Mouse (Mus musculus): ENCODE data around the gene Crybg3. TPM values are rescaled to one million over a fixed set of nuclear protein-coding genes. Genes with fewer than 3 reads are reported as not detected.
"Not testable (repeated sequence)": the region's sequence is repeated elsewhere in the genome, so short reads cannot be mapped to it uniquely, and the experiment has no call there.

Crybg3 gene
- polyA plus RNA-seq, 1 experiment from 2014 or later, result 1.8 TPM

- ATAC-seq (ENCODE audit: low FRiP score), result no peak
- no peak overlapping the region for H3K4me3 ChIP-seq (replicated peaks)
- WGBS, result 89% methylated on average over 7 of the region's 7 CpGs
- H3K27me3 ChIP-seq (replicated peaks), result no peaks in the 10 kb centered on the region
- peaks cover 9% of the 10 kb centered on the region for H3K36me3 ChIP-seq
- H3K4me2 ChIP-seq, result no peak overlapping the region
- no peaks in the 10 kb centered on the region for H3K4me1 ChIP-seq
- no peaks in the 10 kb centered on the region for H3K9me3 ChIP-seq (replicated peaks)
- H3K27ac ChIP-seq (replicated peaks), result no peak overlapping the region
- H3K9ac ChIP-seq (replicated peaks), result no peak overlapping the region
Measured at GRCm38 (mm10) chr16:59487239-59487638, 113.5 kb downstream of the Crybg3 start.

DNA sequence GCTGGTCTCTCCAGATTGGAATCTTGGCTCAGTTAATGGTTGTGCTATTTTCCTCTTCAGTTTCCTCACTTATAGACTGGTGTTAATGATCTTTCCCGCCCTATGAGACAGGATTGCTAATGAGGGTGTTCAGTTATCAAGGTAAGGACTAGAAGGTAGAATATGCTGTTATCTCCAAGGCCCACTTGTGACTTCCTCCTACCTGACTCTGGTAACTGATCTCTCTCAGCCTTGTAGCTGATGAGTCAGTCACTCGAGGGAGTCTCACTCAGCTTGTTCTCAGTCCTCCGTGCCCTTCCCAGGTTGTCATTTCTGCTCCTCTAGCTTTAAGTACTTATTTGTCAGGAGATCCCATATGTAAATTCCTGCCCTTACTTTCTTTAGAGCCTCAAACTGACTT, 122.8 kb downstream of the Crybg3 start:
- Histone ChIP-seq H3K36me3 (no peaks in the 10 kb centered on the region), H3K9ac (replicated peaks) (no peak overlapping the region), H3K4me3 (replicated peaks) (no peak overlapping the region), H3K27me3 (replicated peaks) (no peaks in the 10 kb centered on the region), H3K4me1 (no peaks in the 10 kb centered on the region), H3K27ac (replicated peaks) (no peak overlapping the region), H3K4me2 (no peak overlapping the region), H3K9me3 (replicated peaks) (no peaks in the 10 kb centered on the region)
- 93% methylated on average over 3 of the region's 3 CpGs for WGBS
- no peak for ATAC-seq (ENCODE audit: low FRiP score)

DNA sequence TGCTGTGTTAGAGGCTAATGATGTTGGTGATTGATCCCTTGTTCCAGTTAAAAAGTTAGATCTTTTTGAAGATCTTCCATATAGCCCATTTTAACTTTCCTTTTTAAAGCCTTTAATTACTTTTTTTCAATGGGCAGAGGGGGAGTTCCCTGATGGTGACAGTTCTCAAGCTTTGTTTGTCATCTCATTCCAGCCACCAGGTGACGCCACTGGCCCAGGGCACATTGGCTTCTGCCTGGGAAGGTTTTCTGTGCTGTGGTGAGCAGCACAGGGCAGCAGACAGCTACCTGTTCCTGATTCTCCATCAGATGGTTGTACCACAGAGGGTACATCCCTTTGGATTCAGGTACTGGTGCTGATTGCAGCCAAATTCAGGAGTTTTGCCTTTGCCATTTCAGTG, 126.0 kb downstream of the Crybg3 start:
- peaks cover 4% of the 10 kb centered on the region; the same call in 1 of the 2 replicates for H3K4me1 ChIP-seq
- H3K9ac ChIP-seq (replicated peaks), result no peak overlapping the region
- H3K27ac ChIP-seq (replicated peaks), result no peak overlapping the region
- H3K4me2 ChIP-seq, result no peak overlapping the region
- WGBS, result 20% methylated on average over 1 of the region's 1 CpGs
- H3K36me3 ChIP-seq, result no peaks in the 10 kb centered on the region
- no peak overlapping the region for H3K4me3 ChIP-seq (replicated peaks)
- no peaks in the 10 kb centered on the region for H3K9me3 ChIP-seq (replicated peaks)
- H3K27me3 ChIP-seq (replicated peaks), result no peaks in the 10 kb centered on the region
- ATAC-seq (ENCODE audit: low FRiP score), result no peak

- Histone ChIP-seq H3K9me3 (replicated peaks) (no peaks in the 10 kb centered on the region), H3K9ac (replicated peaks) (no peak overlapping the region), H3K4me3 (replicated peaks) (peak overlapping the region; percentile 75), H3K27ac (replicated peaks) (no peak overlapping the region), H3K36me3 (no peaks in the 10 kb centered on the region), H3K4me1 (peaks cover 4% of the 10 kb centered on the region; the same call in 1 of the 2 replicates), H3K4me2 (peak overlapping the region; percentile 91), H3K27me3 (replicated peaks) (no peaks in the 10 kb centered on the region)
- 49% methylated on average over 6 of the region's 6 CpGs for WGBS
- ATAC-seq (ENCODE audit: low FRiP score), result peak; percentile 39; the same call in 1 of the 2 replicates
Measured at GRCm38 (mm10) chr16:59472546-59472945, 128.2 kb downstream of the Crybg3 start.

DNA sequence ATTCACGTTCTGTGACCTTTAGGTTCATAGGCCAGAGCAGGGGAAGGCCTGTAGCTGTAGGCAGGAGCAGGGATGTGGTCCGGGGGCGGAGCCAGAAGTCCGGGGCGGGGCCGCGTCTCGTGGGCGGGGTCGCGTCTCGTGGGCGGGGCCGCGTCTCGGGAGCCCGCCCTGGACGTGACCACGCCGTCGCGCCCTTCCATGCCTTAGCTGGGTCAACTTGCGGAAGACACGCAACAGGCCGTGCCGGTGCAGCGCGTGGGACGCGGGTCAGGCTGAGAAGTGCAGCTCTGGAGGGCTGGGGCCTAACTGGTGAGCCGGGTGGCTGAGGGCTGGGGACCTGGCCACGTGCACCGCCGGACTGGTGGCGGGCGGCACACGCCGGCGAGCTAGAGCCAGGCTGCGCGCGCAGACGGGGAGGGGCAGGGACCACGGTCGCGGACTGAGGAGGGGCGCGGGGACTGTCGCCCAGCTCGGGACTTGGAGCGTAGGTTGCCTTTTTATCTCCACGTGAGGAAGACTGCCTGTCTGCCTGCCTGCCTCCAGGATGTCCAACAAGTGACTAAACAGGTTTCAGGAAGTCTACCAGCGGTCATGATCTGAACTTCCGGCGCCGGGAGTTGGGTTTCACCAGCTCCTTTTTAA, 129.0 kb downstream of the Crybg3 start, which contains the start of gene Riox2:
TSS of gene Riox2 (plus strand) at position 139 of the 642 bp plus-strand sequence.
- WGBS, result 2% methylated on average over 56 of the region's 56 CpGs
- H3K36me3 ChIP-seq, result no peaks in the 10 kb centered on the region
- H3K4me2 ChIP-seq, result peak within 1 kb of the TSS; percentile 91
- peak; percentile 94 for ATAC-seq (ENCODE audit: low FRiP score)
- H3K9me3 ChIP-seq (replicated peaks), result no peaks in the 10 kb centered on the region
- H3K9ac ChIP-seq (replicated peaks), result peak within 1 kb of the TSS; percentile 60
- H3K27ac ChIP-seq (replicated peaks), result no peak within 1 kb of the TSS
- H3K27me3 ChIP-seq (replicated peaks), result no peaks in the 10 kb centered on the region
- peak within 1 kb of the TSS; percentile 75 for H3K4me3 ChIP-seq (replicated peaks)
- peaks cover 4% of the 10 kb centered on the region; the same call in 1 of the 2 replicates for H3K4me1 ChIP-seq

DNA sequence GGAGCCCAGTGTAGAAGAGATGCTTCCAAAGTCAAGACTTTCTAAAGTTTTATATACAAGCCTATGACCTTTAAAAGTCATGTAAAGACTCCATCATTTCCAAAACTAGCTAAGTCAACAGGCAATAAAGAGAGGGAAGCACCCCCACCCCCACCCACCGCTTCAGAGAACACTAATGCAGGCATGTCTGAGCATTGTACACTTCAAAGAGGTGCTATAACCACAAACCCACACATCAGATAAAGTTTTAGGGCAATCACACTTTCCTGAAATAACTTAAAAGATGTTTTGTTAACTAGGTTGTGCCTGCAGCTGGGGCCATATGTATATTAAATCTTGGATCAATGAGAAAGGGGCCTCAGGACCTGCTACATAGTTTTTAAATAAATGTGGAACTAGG, 130.9 kb downstream of the Crybg3 start:
- H3K4me2 ChIP-seq, result no peak overlapping the region
- no peak overlapping the region for H3K4me3 ChIP-seq (replicated peaks)
- no peaks in the 10 kb centered on the region for H3K36me3 ChIP-seq
- peaks cover 4% of the 10 kb centered on the region; the same call in 1 of the 2 replicates for H3K4me1 ChIP-seq
- 93% methylated on average over 1 of the region's 1 CpGs for WGBS
- H3K27me3 ChIP-seq (replicated peaks), result no peaks in the 10 kb centered on the region
- no peak overlapping the region for H3K9ac ChIP-seq (replicated peaks)
- H3K27ac ChIP-seq (replicated peaks), result no peak overlapping the region
- no peak for ATAC-seq (ENCODE audit: low FRiP score)
- H3K9me3 ChIP-seq (replicated peaks), result no peaks in the 10 kb centered on the region

GRCm38 (mm10) chr16:59463973-59464372, 136.8 kb downstream of the Crybg3 start:
- no peak for ATAC-seq (ENCODE audit: low FRiP score)
- 47% methylated on average over 6 of the region's 6 CpGs for WGBS
- Histone ChIP-seq H3K36me3 (no peaks in the 10 kb centered on the region), H3K4me1 (peaks cover 5% of the 10 kb centered on the region), H3K4me2 (0 out of 2 replicates have a peak overlapping the region, but pooled peaks have one; percentile 7), H3K9ac (replicated peaks) (no peak overlapping the region), H3K4me3 (replicated peaks) (no peak overlapping the region), H3K27ac (replicated peaks) (no peak overlapping the region), H3K9me3 (replicated peaks) (no peaks in the 10 kb centered on the region), H3K27me3 (replicated peaks) (no peaks in the 10 kb centered on the region)

DNA sequence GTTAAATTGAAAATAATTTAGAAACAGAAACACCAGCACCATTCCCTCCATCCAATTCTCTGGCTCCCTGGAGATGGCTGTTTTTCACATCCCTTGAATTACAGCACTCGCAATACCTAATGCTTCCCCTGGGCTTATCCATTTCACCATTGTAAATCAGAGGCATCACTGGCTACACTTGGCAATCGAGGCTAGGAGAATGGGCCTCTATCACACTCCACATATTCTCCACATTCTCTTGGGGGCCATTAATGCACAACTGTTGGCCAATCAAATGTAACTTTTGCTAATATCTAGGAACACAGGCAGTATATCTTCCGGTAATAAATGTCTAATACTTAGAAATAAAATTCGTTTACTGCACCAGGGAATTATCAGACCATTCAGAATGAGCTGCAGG, 137.2 kb downstream of the Crybg3 start:
- WGBS, result 24% methylated on average over 4 of the region's 4 CpGs
- H3K4me2 ChIP-seq, result 0 out of 2 replicates have a peak overlapping the region, but pooled peaks have one; percentile 7

GRCm38 (mm10) chr16:59459259-59459861, 141.4 kb downstream of the Crybg3 start:
- not testable (repeated sequence) for H3K9ac ChIP-seq (replicated peaks); H3K4me2 ChIP-seq; H3K27me3 ChIP-seq (replicated peaks); H3K36me3 ChIP-seq; H3K4me1 ChIP-seq; H3K27ac ChIP-seq (replicated peaks); H3K9me3 ChIP-seq (replicated peaks); H3K4me3 ChIP-seq (replicated peaks)
- peak; percentile 41; the same call in 1 of the 2 replicates for ATAC-seq (ENCODE audit: low FRiP score)
- WGBS, result 71% methylated on average over 5 of the region's 5 CpGs

More for the DNA sequence above, 137.2 kb downstream of the Crybg3 start:
- Histone ChIP-seq H3K27me3 (replicated peaks) (no peaks in the 10 kb centered on the region), H3K9me3 (replicated peaks) (no peaks in the 10 kb centered on the region), H3K4me1 (peaks cover 5% of the 10 kb centered on the region), H3K27ac (replicated peaks) (no peak overlapping the region), H3K4me3 (replicated peaks) (no peak overlapping the region), H3K9ac (replicated peaks) (no peak overlapping the region), H3K36me3 (no peaks in the 10 kb centered on the region)
- peak; percentile 81 for ATAC-seq (ENCODE audit: low FRiP score)

GRCm38 (mm10) chr16:59451813-59452212, 149.0 kb downstream of the Crybg3 start:
- no peak overlapping the region for H3K9ac ChIP-seq (replicated peaks)
- WGBS, result 94% methylated on average over 5 of the region's 5 CpGs

DNA sequence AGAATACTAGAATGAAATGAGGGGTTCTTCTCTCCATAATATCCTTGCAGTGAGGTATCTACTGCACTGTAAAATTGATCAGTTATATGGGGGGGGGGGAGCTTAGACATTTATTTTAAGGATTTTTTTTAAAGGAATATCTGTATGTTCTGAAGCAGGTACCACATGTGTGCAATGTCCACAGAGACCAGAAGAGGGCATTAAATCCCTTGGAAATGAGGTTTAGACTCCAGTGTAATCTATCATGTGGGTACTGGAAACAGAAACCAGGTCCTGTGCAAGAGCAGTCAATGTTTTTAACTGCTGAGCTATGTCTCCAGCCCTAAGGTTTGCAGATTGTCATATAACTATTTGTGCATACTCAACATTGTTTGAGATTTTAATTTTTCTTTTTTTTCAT, 151.7 kb downstream of the Crybg3 start:
- H3K27me3 ChIP-seq (replicated peaks), result no peaks in the 10 kb centered on the region
- ATAC-seq (ENCODE audit: low FRiP score), result no peak

More at GRCm38 (mm10) chr16:59451813-59452212, 149.0 kb downstream of the Crybg3 start:
- H3K27ac ChIP-seq (replicated peaks), result no peak overlapping the region
- H3K4me1 ChIP-seq, result no peaks in the 10 kb centered on the region
- H3K4me3 ChIP-seq (replicated peaks), result no peak overlapping the region
- no peak for ATAC-seq (ENCODE audit: low FRiP score)
- H3K9me3 ChIP-seq (replicated peaks), result no peaks in the 10 kb centered on the region
- H3K36me3 ChIP-seq, result no peaks in the 10 kb centered on the region
- H3K27me3 ChIP-seq (replicated peaks), result no peaks in the 10 kb centered on the region
- H3K4me2 ChIP-seq, result no peak overlapping the region

DNA sequence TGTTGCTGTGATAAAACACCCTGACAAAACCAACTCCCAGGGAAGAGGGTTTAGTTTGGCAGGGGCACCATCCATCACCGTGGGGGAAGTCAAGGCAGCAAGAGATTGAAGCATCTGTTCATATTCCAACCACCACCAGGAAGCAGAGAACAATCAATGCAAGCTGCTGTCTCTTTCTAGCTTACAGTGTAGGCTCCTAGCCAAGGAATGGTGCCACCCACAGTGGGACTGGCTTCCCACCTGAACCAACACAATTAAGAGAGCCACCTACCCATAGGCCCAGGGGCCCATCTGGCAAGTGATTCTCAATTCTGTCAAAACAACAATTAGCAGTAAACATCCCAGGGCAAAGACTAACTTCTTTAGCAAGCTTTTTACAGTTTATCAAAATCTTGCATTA, 152.6 kb downstream of the Crybg3 start:
- no peak overlapping the region for H3K4me2 ChIP-seq
- no peaks in the 10 kb centered on the region for H3K27me3 ChIP-seq (replicated peaks)
- WGBS, result 89% methylated on average over 1 of the region's 1 CpGs
- H3K4me3 ChIP-seq (replicated peaks), result no peak overlapping the region
- no peak overlapping the region for H3K27ac ChIP-seq (replicated peaks)
- no peaks in the 10 kb centered on the region for H3K9me3 ChIP-seq (replicated peaks)
- H3K36me3 ChIP-seq, result no peaks in the 10 kb centered on the region
- H3K9ac ChIP-seq (replicated peaks), result no peak overlapping the region
- no peak for ATAC-seq (ENCODE audit: low FRiP score)
- H3K4me1 ChIP-seq, result no peaks in the 10 kb centered on the region; the same call in 1 of the 2 replicates

More for the DNA sequence above, 151.7 kb downstream of the Crybg3 start:
- Histone ChIP-seq H3K36me3 (no peaks in the 10 kb centered on the region), H3K4me1 (no peaks in the 10 kb centered on the region; the same call in 1 of the 2 replicates), H3K9me3 (replicated peaks) (no peaks in the 10 kb centered on the region), H3K27ac (replicated peaks) (no peak overlapping the region), H3K4me2 (no peak overlapping the region), H3K4me3 (replicated peaks) (no peak overlapping the region), H3K9ac (replicated peaks) (no peak overlapping the region)

Data from neural tube, embryonic 15.5 days (tissue).